Mouse (Mus musculus) limb, embryonic 14.5 days (tissue): ENCODE results near the gene Krt26. TPM values are rescaled to one million over a fixed set of nuclear protein-coding genes. Genes with fewer than 3 reads are reported as not detected.
A peak's percentile ranks its signal among the peaks of the same experiment; 100 is the strongest.

ENCODE experiments used
- ATAC-seq: fragments of 200-750 bp; cut with Nextera tagmentation; 2 replicates; pipeline ENCODE4 v1.8.0; 2017; ENCODE audit warnings: low read depth, moderate number of reproducible peaks, moderate TSS enrichment; ENCODE audit not compliant: low FRiP score
- DNase-seq: peaks from one replicate; pipeline ENCODE4 v3.0.0-alpha.2; 2015; ENCODE audit warnings: low spot score
- H3K27ac ChIP-seq: fragments of 300-500 bp; sonication (generic); replicated peaks from 2 replicates; pipeline ENCODE4 v1.5.1; 2014; ENCODE audit warnings: low read depth, mild to moderate bottlenecking, low read length, moderate library complexity, mixed read lengths
- H3K27me3 ChIP-seq: fragments of 300-500 bp; sonication (generic); 2 replicates; pipeline ENCODE4 v1.6.1; 2014; ENCODE audit warnings: low read length, mixed read lengths; ENCODE audit not compliant: control insufficient read depth, insufficient read depth
- H3K36me3 ChIP-seq: fragments of 300-500 bp; sonication (generic); 2 replicates; pipeline ENCODE4 v1.6.1; 2014; ENCODE audit warnings: mild to moderate bottlenecking, low read length, moderate library complexity, mixed read lengths; ENCODE audit not compliant: control insufficient read depth, insufficient read depth
- H3K4me1 ChIP-seq: fragments of 300-500 bp; sonication (generic); 2 replicates; pipeline ENCODE4 v1.6.1; 2014; ENCODE audit warnings: antibody characterized with exemption, low read length, mixed read lengths; ENCODE audit not compliant: control insufficient read depth, insufficient read depth
- H3K4me2 ChIP-seq: fragments of 300-500 bp; sonication (generic); replicated peaks from 2 replicates; pipeline ENCODE4 v1.6.1; 2014; ENCODE audit warnings: low read depth, mild to moderate bottlenecking, low read length, moderate library complexity; ENCODE audit not compliant: severe bottlenecking
- H3K4me3 ChIP-seq: fragments of 300-500 bp; sonication (generic); replicated peaks from 2 replicates; pipeline ENCODE4 v1.5.1; 2014; ENCODE audit warnings: low read length
- H3K9ac ChIP-seq: fragments of 300-500 bp; sonication (generic); 2 replicates; pipeline ENCODE4 v1.6.1; 2014; ENCODE audit warnings: mild to moderate bottlenecking, low read depth, low read length, moderate library complexity; ENCODE audit not compliant: severe bottlenecking
- H3K9me3 ChIP-seq: fragments of 300-500 bp; sonication (generic); 2 replicates; pipeline ENCODE4 v1.6.1; 2016; ENCODE audit warnings: low read length; ENCODE audit not compliant: control insufficient read depth
- POLR2A ChIP-seq: fragments of 200-500 bp; IDR thresholded peaks from 2 replicates; pipeline ENCODE4 v1.8.0; 2012; ENCODE audit warnings: inconsistent platforms, mild to moderate bottlenecking, moderate library complexity, borderline replicate concordance; ENCODE audit not compliant: insufficient read depth, insufficient read length; ENCODE audit errors: extremely low read depth
- WGBS: fragments of 180-500 bp; shearing (Covaris S2); extraction: QIAGEN DNeasy Blood & Tissue Kit; methylation state at CpG from one replicate; pipeline ENCODE4 v1.1.7; 2014; 5-methylcytosine and 5-hydroxymethylcytosine counted together
- polyA plus RNA-seq, 2 experiments: library from polyadenylated mRNA; depleted of rRNA in 1 of 2; stranded (reverse) in 1 of 2; unstranded in 1 of 2; fragments of >200 nt; fragmentation: Nextera tagmentation in 1 of 2; extraction: Ambion mirVana in 1 of 2; gene quantifications; 2 replicates each; pipeline versions ENCODE4 v1.2.1 to v1.2.3; 2012 to 2014

Krt26 gene
- polyA plus RNA-seq, 2 experiments: not detected

DNA sequence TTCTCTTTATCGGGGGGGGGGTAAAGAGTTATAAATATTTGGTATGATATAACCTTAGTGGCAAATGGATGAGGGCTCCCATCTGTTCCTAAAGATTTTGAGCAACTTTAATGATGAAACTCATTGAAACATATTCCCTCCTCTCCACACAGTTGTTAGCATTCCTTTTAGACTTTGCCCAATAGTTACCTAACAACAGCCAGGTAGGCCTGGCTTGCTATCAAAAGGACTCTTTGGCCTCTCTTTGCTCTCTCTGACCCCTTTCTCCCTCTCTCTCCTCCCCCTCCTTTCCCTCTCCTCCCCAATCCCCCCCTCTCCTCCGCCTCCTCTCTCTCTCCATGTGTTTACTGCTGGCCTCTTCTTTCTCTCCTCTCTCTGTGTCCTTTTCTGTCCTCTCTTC, 23.2 kb downstream of the Krt26 start:
- Histone ChIP-seq H3K36me3 (no peaks in the 10 kb centered on the region), H3K4me2 (no peak overlapping the region), H3K4me1 (no peaks in the 10 kb centered on the region), H3K27me3 (no peaks in the 10 kb centered on the region), H3K27ac (no peak overlapping the region), H3K9me3 (no peaks in the 10 kb centered on the region), H3K9ac (no peak overlapping the region), H3K4me3 (no peak overlapping the region)
- WGBS: 79% methylated on average over 2 of the region's 2 CpGs
- no peak for DNase-seq
- ATAC-seq: no peak
- TF ChIP-seq POLR2A: no peak

DNA sequence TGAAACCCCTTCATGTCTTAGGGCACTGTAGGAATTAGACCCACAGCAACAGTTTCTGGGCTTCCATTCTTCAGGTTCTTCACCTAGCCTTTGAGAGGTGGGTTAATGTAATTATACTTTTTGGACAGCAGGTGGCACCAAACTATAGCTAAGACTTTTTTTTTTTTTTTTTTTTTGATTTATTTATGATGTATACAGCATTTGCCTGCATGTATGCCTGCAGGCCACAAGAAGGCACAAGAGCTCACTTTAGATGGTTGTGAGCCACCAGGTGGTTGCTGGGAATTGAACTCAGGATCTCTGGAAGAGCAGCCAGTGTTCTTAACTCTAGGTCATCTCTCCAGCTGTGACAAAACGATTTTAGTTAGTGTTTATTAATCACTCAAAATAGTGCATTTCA, 26.9 kb downstream of the Krt26 start:
- peak; percentile 36 for DNase-seq
- TF ChIP-seq POLR2A: no peak

DNA sequence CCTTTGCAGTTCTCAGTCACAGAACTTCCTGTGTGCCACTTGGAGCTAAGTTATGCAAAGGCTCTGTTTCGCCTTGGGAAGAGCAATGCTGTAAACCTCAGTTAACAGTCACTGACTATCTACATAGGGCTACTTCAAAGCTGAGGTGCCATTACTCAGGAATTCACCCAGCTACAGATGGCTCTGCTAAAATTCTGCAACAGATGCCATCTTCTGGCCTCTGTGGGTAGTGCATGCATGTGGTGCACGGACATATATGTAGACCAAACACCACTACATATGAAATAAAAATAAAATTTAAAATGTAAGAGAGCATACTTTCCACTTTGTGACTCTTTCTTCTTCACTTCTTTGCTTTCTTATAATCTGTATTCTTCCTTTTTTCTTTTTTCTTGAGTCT, 30.2 kb downstream of the Krt26 start:
- Histone ChIP-seq H3K9me3 (no peaks in the 10 kb centered on the region), H3K4me3 (no peak overlapping the region), H3K4me2 (no peak overlapping the region), H3K9ac (no peak overlapping the region), H3K36me3 (no peaks in the 10 kb centered on the region), H3K27ac (no peak overlapping the region), H3K27me3 (no peaks in the 10 kb centered on the region), H3K4me1 (no peaks in the 10 kb centered on the region)
- DNase-seq (peak; percentile 68), ATAC-seq (no peak)
- no peak for TF ChIP-seq POLR2A
- 16% methylated on average over 2 of the region's 2 CpGs for WGBS

More for the DNA sequence above, 26.9 kb downstream of the Krt26 start:
- Histone ChIP-seq H3K9me3 (no peaks in the 10 kb centered on the region), H3K36me3 (no peaks in the 10 kb centered on the region), H3K27me3 (no peaks in the 10 kb centered on the region), H3K4me3 (no peak overlapping the region), H3K27ac (no peak overlapping the region), H3K4me1 (no peaks in the 10 kb centered on the region), H3K9ac (no peak overlapping the region), H3K4me2 (no peak overlapping the region)
- 92% methylated on average over 1 of the region's 1 CpGs for WGBS
- ATAC-seq: no peak

DNA sequence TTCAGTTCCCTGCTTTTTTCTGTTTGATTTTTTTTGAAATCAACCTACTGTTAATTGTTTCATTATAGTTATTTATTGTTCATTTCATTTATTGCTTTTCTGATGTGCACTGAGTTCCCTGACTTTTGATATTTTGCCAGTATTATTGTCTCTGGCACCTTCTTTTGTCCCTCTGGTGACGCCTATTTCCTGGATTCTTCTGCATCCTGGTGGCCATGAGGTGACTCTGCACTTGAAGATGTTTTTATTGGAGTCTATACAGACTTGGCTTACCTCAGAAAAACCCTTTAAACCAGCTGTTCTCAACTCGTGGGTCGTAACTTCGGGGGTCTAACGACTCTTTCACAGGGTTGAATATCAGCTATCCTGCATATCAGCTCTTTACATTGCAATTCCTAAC, 42.7 kb downstream of the Krt26 start:
- Histone ChIP-seq H3K4me2 (no peak overlapping the region), H3K27me3 (no peaks in the 10 kb centered on the region), H3K4me1 (no peaks in the 10 kb centered on the region), H3K9me3 (no peaks in the 10 kb centered on the region), H3K27ac (no peak overlapping the region), H3K4me3 (no peak overlapping the region), H3K36me3 (no peaks in the 10 kb centered on the region), H3K9ac (no peak overlapping the region)
- TF ChIP-seq POLR2A: no peak
- ATAC-seq (no peak), DNase-seq (no peak)
- 35% methylated on average over 5 of the region's 5 CpGs for WGBS

DNA sequence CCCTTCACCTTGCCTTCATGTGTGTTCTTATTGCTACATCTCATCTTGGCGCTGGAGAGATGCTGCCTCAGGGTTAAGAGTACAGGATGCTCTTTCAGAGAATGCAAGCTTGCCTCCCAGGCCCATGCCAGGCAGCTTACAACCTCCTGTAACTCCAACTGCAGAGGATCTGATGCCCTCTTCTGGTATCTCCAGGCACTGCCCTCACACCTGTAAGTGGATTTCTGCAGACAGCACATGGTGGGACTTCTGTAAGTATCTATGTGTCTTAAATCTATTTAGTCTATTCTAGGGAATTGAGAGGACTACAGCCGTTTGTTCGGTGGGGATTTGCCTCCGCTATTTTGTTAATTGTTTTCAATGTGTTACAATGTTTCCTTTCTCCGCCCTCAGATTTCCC, 44.9 kb downstream of the Krt26 start:
- H3K36me3 ChIP-seq: no peaks in the 10 kb centered on the region
- DNase-seq (peak; percentile 26), ATAC-seq (no peak)
- H3K4me1 ChIP-seq: no peaks in the 10 kb centered on the region
- no peak for TF ChIP-seq POLR2A
- no peak overlapping the region for H3K27ac ChIP-seq
- H3K9ac ChIP-seq: no peak overlapping the region
- no peak overlapping the region for H3K4me3 ChIP-seq
- 63% methylated on average over 5 of the region's 5 CpGs for WGBS
- no peak overlapping the region for H3K4me2 ChIP-seq
- no peaks in the 10 kb centered on the region for H3K27me3 ChIP-seq
- H3K9me3 ChIP-seq: no peaks in the 10 kb centered on the region

DNA sequence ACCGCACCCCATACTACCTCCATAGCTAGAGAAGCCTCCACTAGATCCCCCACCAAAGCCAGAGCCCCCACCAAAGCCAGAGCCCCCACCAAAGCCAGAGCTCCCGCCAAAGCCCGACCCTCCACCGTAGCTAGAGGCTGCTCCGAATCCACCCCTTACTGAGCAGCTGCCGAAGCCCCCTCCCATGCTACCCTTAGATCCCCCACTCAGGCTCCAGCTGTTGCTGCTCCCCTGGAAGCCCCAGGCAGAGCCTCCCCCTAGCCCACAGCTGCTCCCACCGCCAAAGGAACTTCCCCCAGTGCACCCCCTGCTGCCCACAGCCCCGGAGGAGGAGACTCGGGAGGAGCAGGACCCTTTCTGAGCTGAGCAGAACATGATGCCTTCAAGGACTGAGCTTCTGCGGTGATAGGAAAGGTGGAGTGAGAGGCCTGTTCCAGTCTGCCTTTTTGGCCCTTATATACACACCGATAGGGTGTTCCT, 52.9 kb downstream of the Krt26 start, which contains the start of gene Krt24:
Krt24 (minus strand) TSS at position 430 of the 480 bp plus-strand sequence.
- H3K4me2 ChIP-seq: peak within 1 kb of the TSS; percentile 6; the same call in 1 of the 2 replicates
- H3K9me3 ChIP-seq: no peaks in the 10 kb centered on the region
- H3K36me3 ChIP-seq: no peaks in the 10 kb centered on the region
- 32% methylated on average over 11 of the region's 11 CpGs for WGBS
- H3K9ac ChIP-seq: no peak within 1 kb of the TSS
- ATAC-seq (peak; percentile 68), DNase-seq (no peak)
- TF ChIP-seq POLR2A: no peak
- peaks cover 3% of the 10 kb centered on the region; the same call in 1 of the 2 replicates for H3K4me1 ChIP-seq
- no peak within 1 kb of the TSS for H3K27ac ChIP-seq
- H3K27me3 ChIP-seq: no peaks in the 10 kb centered on the region
- no peak within 1 kb of the TSS for H3K4me3 ChIP-seq
